Mouse (Mus musculus): ENCODE results near the gene Mospd3.

DNA sequence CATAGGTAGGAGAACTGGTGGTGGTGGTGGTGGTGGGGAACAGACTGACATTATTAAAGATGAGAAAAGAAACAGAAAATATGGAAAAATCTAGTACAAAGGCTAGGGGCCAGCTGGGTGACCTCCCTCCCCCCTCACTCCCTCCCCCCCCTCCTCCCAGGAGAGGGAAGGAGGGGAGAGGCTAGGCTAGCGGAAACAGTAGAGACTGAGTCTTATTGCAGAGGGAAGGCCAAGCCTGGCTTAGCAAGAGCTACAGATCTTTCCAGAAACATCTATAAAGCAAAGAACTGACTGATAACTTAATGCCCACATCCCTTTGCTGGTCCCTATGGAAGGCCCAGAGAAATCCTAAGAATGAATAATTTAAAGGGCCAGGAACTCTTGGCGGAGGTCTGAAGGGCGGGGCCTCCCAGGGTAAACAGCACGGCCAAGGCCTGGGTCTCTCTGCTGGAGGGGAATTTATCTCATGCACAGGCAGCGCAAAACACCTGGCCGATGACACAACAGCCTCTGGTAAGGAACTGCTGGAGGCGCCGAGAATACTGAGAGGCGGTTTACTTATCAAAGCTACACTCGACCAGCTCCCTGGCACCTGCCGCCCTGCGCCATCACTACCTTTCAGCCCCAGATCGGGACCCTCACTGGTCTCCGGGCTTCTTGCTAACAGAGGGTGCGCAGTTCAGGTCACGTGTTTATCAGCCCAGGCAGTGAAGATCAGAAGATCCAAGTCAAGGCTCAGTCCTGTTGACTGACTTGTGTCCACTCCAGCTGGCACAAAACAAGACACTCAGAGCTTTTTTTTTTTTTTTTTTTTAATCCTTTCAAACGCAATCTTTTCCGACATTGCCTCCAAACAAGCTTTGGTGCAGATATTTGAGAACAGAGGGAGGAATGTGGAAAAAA lies 49.1 kb upstream of the Mospd3 start:
- no peak for TF ChIP-seq CTCF (IDR thresholded peaks at IDR 0.05; ENCODE audit: low read depth, low read length)
- TF ChIP-seq POLR2A (IDR thresholded peaks at IDR 0.05; ENCODE audit: borderline replicate concordance, low read depth, low read length): no peak
